Mouse (Mus musculus): ENCODE measurements around the gene Krt80. TPM values are rescaled to one million over a fixed set of nuclear protein-coding genes. Genes with fewer than 3 reads are reported as not detected.

Krt80 gene
- polyA plus RNA-seq, 2 experiments = 3.3 to 3.8 TPM

- 71% methylated on average over 6 of the region's 6 CpGs for WGBS
- DNase-seq (ENCODE audit: low spot score) (no peak), ATAC-seq (ENCODE audit: low FRiP score, low read depth) (no peak)
- no peaks in the 10 kb centered on the region for H3K27me3 ChIP-seq (ENCODE audit: control insufficient read depth, insufficient read depth, low read length)
- no peaks in the 10 kb centered on the region for H3K9me3 ChIP-seq (ENCODE audit: control insufficient read depth, low read length)
- no peak overlapping the region for H3K9ac ChIP-seq (ENCODE audit: low read depth, low read length, severe bottlenecking)
- H3K27ac ChIP-seq (replicated peaks; ENCODE audit: low read depth, low read length) = no peak overlapping the region
- TF ChIP-seq POLR2A (IDR thresholded peaks at IDR 0.05; ENCODE audit: borderline replicate concordance, extremely low read depth, insufficient read depth, insufficient read length) = no peak
- H3K4me1 ChIP-seq (ENCODE audit: control insufficient read depth, insufficient read depth, low read length) = no peaks in the 10 kb centered on the region; the same call in 1 of the 2 replicates
- no peak overlapping the region for H3K4me2 ChIP-seq (replicated peaks; ENCODE audit: low read depth, low read length, severe bottlenecking)
- H3K4me3 ChIP-seq (replicated peaks; ENCODE audit: low read length) = no peak overlapping the region
- no peaks in the 10 kb centered on the region for H3K36me3 ChIP-seq (ENCODE audit: control insufficient read depth, insufficient read depth, low read length)
Measured at GRCm38 (mm10) chr15:101375956-101376775, 6.2 kb upstream of the Krt80 start.

- ATAC-seq (ENCODE audit: low FRiP score, low read depth) (no peak), DNase-seq (ENCODE audit: low spot score) (peak; percentile 33)
- Histone ChIP-seq H3K36me3 (ENCODE audit: control insufficient read depth, insufficient read depth, low read length) (no peaks in the 10 kb centered on the region), H3K4me1 (ENCODE audit: control insufficient read depth, insufficient read depth, low read length) (peaks cover 7% of the 10 kb centered on the region), H3K9ac (ENCODE audit: low read depth, low read length, severe bottlenecking) (no peak overlapping the region), H3K27ac (replicated peaks; ENCODE audit: low read depth, low read length) (no peak overlapping the region), H3K4me3 (replicated peaks; ENCODE audit: low read length) (no peak overlapping the region), H3K4me2 (replicated peaks; ENCODE audit: low read depth, low read length, severe bottlenecking) (no peak overlapping the region), H3K9me3 (ENCODE audit: control insufficient read depth, low read length) (no peaks in the 10 kb centered on the region), H3K27me3 (ENCODE audit: control insufficient read depth, insufficient read depth, low read length) (no peaks in the 10 kb centered on the region)
- 41% methylated on average over 4 of the region's 4 CpGs for WGBS
- TF ChIP-seq POLR2A (IDR thresholded peaks at IDR 0.05; ENCODE audit: borderline replicate concordance, extremely low read depth, insufficient read depth, insufficient read length) = no peak
Measured at GRCm38 (mm10) chr15:101374879-101375278, 4.9 kb upstream of the Krt80 start.

- H3K9me3 ChIP-seq (ENCODE audit: control insufficient read depth, low read length) = no peaks in the 10 kb centered on the region
- H3K4me3 ChIP-seq (replicated peaks; ENCODE audit: low read length) = no peak overlapping the region
- H3K27ac ChIP-seq (replicated peaks; ENCODE audit: low read depth, low read length) = no peak overlapping the region
- no peak overlapping the region for H3K4me2 ChIP-seq (replicated peaks; ENCODE audit: low read depth, low read length, severe bottlenecking)
- no peak for TF ChIP-seq POLR2A (IDR thresholded peaks at IDR 0.05; ENCODE audit: borderline replicate concordance, extremely low read depth, insufficient read depth, insufficient read length)
- ATAC-seq (ENCODE audit: low FRiP score, low read depth) = no peak
- WGBS = 85% methylated on average over 16 of the region's 16 CpGs
- no peak for DNase-seq (ENCODE audit: low spot score)
- H3K27me3 ChIP-seq (ENCODE audit: control insufficient read depth, insufficient read depth, low read length) = no peaks in the 10 kb centered on the region
- peaks cover 20% of the 10 kb centered on the region for H3K4me1 ChIP-seq (ENCODE audit: control insufficient read depth, insufficient read depth, low read length)
- H3K9ac ChIP-seq (ENCODE audit: low read depth, low read length, severe bottlenecking) = no peak overlapping the region
- H3K36me3 ChIP-seq (ENCODE audit: control insufficient read depth, insufficient read depth, low read length) = no peaks in the 10 kb centered on the region
Measured at GRCm38 (mm10) chr15:101373286-101373898, 3.4 kb upstream of the Krt80 start.

GRCm38 (mm10) chr15:101372131-101372977 is 2.4 kb upstream of the Krt80 start:
- Histone ChIP-seq H3K9ac (ENCODE audit: low read depth, low read length, severe bottlenecking) (no peak overlapping the region), H3K4me2 (replicated peaks; ENCODE audit: low read depth, low read length, severe bottlenecking) (no peak overlapping the region), H3K4me1 (ENCODE audit: control insufficient read depth, insufficient read depth, low read length) (peaks cover 20% of the 10 kb centered on the region), H3K9me3 (ENCODE audit: control insufficient read depth, low read length) (no peaks in the 10 kb centered on the region), H3K36me3 (ENCODE audit: control insufficient read depth, insufficient read depth, low read length) (no peaks in the 10 kb centered on the region), H3K27ac (replicated peaks; ENCODE audit: low read depth, low read length) (no peak overlapping the region), H3K4me3 (replicated peaks; ENCODE audit: low read length) (no peak overlapping the region), H3K27me3 (ENCODE audit: control insufficient read depth, insufficient read depth, low read length) (no peaks in the 10 kb centered on the region)
- ATAC-seq (ENCODE audit: low FRiP score, low read depth) (no peak), DNase-seq (ENCODE audit: low spot score) (no peak)
- no peak for TF ChIP-seq POLR2A (IDR thresholded peaks at IDR 0.05; ENCODE audit: borderline replicate concordance, extremely low read depth, insufficient read depth, insufficient read length)
- WGBS = 72% methylated on average over 7 of the region's 7 CpGs
